Mouse (Mus musculus): ENCODE measurements around the gene Cirbp. TPM values are rescaled to one million over a fixed set of nuclear protein-coding genes. Genes with fewer than 3 reads are reported as not detected.

Cirbp gene
- total and polyA plus RNA-seq, 2 experiments from 2014 or later: 424 to 834 TPM

GRCm38 (mm10) chr10:80173955-80174640, 8.3 kb downstream of the Cirbp start:
- WGBS: 86% methylated on average over 10 of the region's 10 CpGs
- no peak overlapping the region for H3K9ac ChIP-seq
- H3K27me3 ChIP-seq (ENCODE audit: insufficient read depth, low read length): no peaks in the 10 kb centered on the region
- no peaks in the 10 kb centered on the region for H3K9me3 ChIP-seq (ENCODE audit: low read length)
- no peak for TF ChIP-seq CTCF (IDR thresholded peaks at IDR 0.05; ENCODE audit: low read depth)
- no peak for ATAC-seq
- H3K4me3 ChIP-seq (ENCODE audit: low read depth, low read length): no peak overlapping the region
- H3K4me1 ChIP-seq (ENCODE audit: insufficient read depth): no peaks in the 10 kb centered on the region; the same call in 1 of the 2 replicates
- H3K36me3 ChIP-seq (ENCODE audit: insufficient read depth): peaks cover 27% of the 10 kb centered on the region
- DNase-seq: no peak
- H3K27ac ChIP-seq (ENCODE audit: low read depth, low read length): no peak overlapping the region
- H3K4me2 ChIP-seq (ENCODE audit: low read depth): no peak overlapping the region

- 54% methylated on average over 2 of the region's 2 CpGs for WGBS
- H3K27ac ChIP-seq (ENCODE audit: low read depth, low read length): no peak overlapping the region
These were observed 8.9 kb downstream of the Cirbp start for GRCm38 (mm10) chr10:80174705-80175104.

GRCm38 (mm10) chr10:80175536-80176269, 9.9 kb downstream of the Cirbp start:
- Histone ChIP-seq H3K4me1 (ENCODE audit: insufficient read depth) (peaks cover 9% of the 10 kb centered on the region), H3K27me3 (ENCODE audit: insufficient read depth, low read length) (no peaks in the 10 kb centered on the region), H3K4me3 (ENCODE audit: low read depth, low read length) (no peak overlapping the region), H3K4me2 (ENCODE audit: low read depth) (no peak overlapping the region), H3K9ac (no peak overlapping the region), H3K27ac (ENCODE audit: low read depth, low read length) (no peak overlapping the region), H3K36me3 (ENCODE audit: insufficient read depth) (peaks cover 16% of the 10 kb centered on the region), H3K9me3 (ENCODE audit: low read length) (no peaks in the 10 kb centered on the region)
- 19% methylated on average over 4 of the region's 4 CpGs for WGBS
- ATAC-seq: peak; percentile 28; the same call in 1 of the 2 replicates
- TF ChIP-seq CTCF (IDR thresholded peaks at IDR 0.05; ENCODE audit: low read depth): peak; percentile 81
- DNase-seq: peak; percentile 78

More at GRCm38 (mm10) chr10:80174705-80175104, 8.9 kb downstream of the Cirbp start:
- no peaks in the 10 kb centered on the region; the same call in 1 of the 2 replicates for H3K4me1 ChIP-seq (ENCODE audit: insufficient read depth)
- no peaks in the 10 kb centered on the region for H3K27me3 ChIP-seq (ENCODE audit: insufficient read depth, low read length)
- ATAC-seq: no peak
- no peaks in the 10 kb centered on the region for H3K9me3 ChIP-seq (ENCODE audit: low read length)
- H3K36me3 ChIP-seq (ENCODE audit: insufficient read depth): peaks cover 26% of the 10 kb centered on the region
- H3K9ac ChIP-seq: no peak overlapping the region
- TF ChIP-seq CTCF (IDR thresholded peaks at IDR 0.05; ENCODE audit: low read depth): peak; percentile 57
- DNase-seq: no peak
- no peak overlapping the region for H3K4me3 ChIP-seq (ENCODE audit: low read depth, low read length)
- H3K4me2 ChIP-seq (ENCODE audit: low read depth): no peak overlapping the region

- H3K4me1 ChIP-seq (ENCODE audit: insufficient read depth): peaks cover 15% of the 10 kb centered on the region
- no peak for TF ChIP-seq CTCF (IDR thresholded peaks at IDR 0.05; ENCODE audit: low read depth)
- no peak overlapping the region for H3K4me2 ChIP-seq (ENCODE audit: low read depth)
- peaks cover 10% of the 10 kb centered on the region for H3K36me3 ChIP-seq (ENCODE audit: insufficient read depth)
- H3K27ac ChIP-seq (ENCODE audit: low read depth, low read length): no peak overlapping the region
- H3K4me3 ChIP-seq (ENCODE audit: low read depth, low read length): no peak overlapping the region
- H3K9ac ChIP-seq: no peak overlapping the region
- H3K9me3 ChIP-seq (ENCODE audit: low read length): no peaks in the 10 kb centered on the region
- H3K27me3 ChIP-seq (ENCODE audit: insufficient read depth, low read length): no peaks in the 10 kb centered on the region
- WGBS: 70% methylated on average over 5 of the region's 5 CpGs
- ATAC-seq: no peak
- DNase-seq: no peak
These were observed 10.6 kb downstream of the Cirbp start for GRCm38 (mm10) chr10:80176270-80176834.

- Histone ChIP-seq H3K36me3 (ENCODE audit: insufficient read depth) (no peaks in the 10 kb centered on the region), H3K9ac (no peak overlapping the region), H3K27me3 (ENCODE audit: insufficient read depth, low read length) (no peaks in the 10 kb centered on the region), H3K4me3 (ENCODE audit: low read depth, low read length) (no peak overlapping the region), H3K27ac (ENCODE audit: low read depth, low read length) (no peak overlapping the region), H3K4me1 (ENCODE audit: insufficient read depth) (peaks cover 18% of the 10 kb centered on the region), H3K9me3 (ENCODE audit: low read length) (no peaks in the 10 kb centered on the region), H3K4me2 (ENCODE audit: low read depth) (no peak overlapping the region)
- TF ChIP-seq CTCF (IDR thresholded peaks at IDR 0.05; ENCODE audit: low read depth): no peak
- WGBS: 65% methylated on average over 7 of the region's 7 CpGs
- no peak for DNase-seq
- ATAC-seq: no peak
These were observed 11.9 kb downstream of the Cirbp start for GRCm38 (mm10) chr10:80177441-80178279.

Data from forebrain, postnatal 0 days (tissue).